Mouse (Mus musculus): Measurements from ENCODE around the gene Wdr61.
"Not testable (repeated sequence)": the region's sequence is repeated elsewhere in the genome, so short reads cannot be mapped to it uniquely, and the experiment has no call there.

Gene Wdr61

DNA sequence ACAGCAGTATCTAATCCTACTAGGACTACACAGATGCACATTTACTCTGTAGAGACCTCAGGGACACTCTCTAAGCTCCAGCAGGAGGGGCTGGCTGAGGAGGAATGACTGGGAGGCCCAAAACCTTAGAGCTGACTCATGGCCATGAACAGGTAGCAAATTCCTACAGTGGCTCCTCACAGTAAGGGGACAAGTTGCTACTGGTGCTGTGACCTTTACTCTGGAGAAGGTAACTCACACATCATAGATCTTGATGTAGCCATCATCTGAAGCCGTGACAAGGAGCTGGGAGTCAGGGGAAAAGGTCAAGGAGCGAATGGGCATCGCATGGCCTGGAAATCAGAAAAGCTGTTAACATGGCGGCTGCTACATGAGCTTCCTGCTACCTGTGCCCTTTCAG, 11.7 kb downstream of the Wdr61 start:
- DNase-seq: no peak

DNA sequence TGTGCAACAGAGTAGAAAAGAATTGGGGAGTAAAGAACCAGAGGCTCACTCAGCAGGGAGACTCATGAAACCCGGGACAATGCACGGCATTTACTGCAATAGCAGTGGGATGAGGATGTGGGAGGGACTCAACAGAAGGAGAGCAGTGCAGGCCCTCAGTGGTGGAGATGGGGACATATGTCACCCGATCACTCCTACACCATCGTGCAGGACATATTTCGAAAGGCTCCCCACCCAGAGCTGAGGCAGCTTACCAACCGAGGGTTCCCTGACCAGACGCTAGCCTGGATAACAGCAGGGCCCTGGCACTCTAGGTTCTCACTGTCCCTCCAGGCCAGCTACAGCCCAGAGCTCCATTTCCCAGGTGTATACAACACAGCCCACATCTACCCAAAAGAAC, 12.2 kb downstream of the Wdr61 start:
- DNase-seq: no peak

DNA sequence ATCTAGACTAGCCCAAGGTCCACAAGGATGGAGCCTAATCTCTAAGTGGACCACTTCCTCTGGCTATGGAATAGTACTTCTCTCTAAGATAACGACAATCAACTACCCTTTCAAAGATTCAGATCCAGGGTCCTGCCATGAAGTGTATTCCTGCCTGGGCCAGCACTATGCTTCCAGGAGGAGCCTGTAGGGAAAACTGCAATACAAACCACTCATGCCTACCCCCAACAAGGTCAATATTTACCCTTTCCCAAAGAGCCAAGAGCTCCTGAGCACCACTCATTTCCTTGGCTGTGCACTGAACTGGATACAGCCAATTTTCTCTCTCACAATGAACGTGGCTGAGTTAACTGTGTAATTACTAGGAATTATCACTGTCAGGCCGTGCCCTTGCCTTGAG, 16.8 kb downstream of the Wdr61 start:
- DNase-seq: no peak

DNA sequence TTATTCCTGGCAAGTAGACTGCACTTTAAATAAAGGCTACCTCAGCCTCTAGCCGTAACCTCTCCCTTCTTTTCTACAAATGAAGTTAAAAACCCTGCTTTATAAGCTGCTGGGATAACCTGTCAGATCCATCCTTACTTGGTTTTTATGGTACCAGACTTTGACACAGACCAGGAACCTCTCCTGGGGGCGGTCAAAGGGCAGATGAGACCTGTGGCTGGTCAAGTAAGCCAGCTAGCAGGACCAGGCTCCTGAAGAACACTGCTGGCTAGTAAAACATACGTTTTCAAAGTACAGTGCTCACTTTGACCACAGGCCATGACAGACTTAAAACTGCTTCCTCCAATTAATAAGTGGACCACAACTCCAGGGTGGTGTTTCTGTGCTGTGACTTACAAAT, 18.5 kb downstream of the Wdr61 start:
- DNase-seq: no peak

DNA sequence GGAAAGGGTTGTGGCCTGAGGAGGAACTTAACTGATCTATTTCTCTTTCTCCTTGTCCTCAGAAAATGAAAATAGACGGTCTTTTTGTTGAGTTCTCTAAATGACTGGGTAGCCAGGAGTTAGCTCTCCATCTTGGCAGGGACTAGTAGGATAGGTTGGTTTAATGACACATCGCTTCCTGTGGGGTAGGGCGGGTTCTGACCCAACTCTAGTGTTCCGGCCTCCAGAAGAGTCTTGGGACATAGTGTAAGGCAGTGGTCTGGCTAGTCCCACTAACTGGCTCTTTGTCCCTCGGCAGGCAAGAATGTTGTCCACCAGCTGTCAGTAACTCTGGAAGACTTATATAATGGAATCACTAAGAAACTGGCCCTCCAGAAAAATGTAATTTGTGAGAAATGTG, 26.2 kb downstream of the Wdr61 start:
- no peak for DNase-seq

DNA sequence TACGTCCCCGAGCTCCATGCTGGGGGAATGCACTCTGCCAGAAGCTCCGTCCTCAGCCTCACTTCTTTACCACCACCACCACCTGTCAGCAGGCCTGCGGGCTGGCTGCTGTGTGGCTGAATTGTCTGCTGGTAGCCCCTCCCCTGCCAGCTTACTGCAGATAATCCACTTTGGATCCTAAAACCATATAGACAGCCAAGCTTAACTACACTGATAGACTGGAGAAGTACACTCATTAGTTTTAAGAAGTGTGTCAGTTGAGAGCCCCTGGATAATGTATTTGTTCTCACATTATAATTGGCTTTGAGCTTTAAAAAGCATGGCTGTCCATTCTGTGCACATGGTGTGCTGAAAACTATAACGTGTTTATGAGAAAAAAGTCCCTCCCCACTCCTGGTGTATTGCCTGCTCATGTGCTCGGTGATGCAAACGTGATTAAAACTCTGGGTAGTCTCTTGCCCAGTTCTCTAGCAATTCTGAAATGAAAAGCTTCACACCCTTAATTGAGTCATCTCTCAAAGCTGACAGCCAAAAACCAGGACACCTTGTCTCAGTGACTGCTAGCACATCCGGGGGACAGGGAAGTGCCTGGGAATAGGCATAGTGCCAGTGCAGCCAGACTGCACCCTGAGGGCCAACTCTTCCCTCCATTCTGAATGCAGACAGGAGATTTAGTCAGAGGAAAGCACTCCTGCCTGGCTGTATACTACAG, 26.9 kb downstream of the Wdr61 start:
- no peak for DNase-seq

DNA sequence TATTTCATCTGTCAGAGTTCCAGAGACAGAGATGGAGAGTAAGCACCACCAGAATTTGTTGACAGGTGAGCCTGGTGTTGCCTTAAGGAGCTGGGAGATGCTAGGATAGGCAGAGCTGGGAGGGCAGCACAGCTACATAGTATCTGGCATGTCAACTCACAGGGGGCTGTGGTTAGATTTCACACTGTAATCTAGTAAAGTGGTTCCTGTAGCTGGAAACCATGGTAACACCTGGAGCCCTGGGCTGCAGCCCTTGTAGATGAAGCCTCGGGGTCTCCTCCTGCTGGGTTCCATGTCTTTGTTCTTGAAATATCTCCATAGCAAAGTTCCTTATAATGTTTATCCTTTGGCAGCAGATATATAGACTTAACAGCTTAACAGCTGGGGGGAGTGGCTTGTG, 28.8 kb downstream of the Wdr61 start:
- DNase-seq: no peak

DNA sequence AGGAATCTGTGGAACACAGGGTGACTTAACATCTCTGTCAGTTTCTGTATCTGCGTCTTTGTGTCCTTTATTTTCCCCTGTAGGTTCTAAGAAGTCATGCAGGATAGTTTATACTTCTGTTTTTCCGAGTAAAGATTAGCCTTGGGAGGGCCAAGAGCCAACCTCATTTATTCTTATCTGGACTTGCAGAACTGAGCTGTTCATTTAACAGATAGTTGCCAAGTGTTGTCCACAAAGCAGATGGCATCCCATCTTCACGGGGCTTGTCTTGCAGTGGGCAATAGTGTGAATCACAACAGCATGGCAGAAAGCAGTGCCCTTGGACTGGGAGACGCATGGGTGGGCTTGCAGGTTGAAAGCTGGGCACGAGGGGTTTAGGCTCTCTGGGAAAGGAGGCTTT, 30.0 kb downstream of the Wdr61 start:
- DNase-seq: peak; percentile 68

DNA sequence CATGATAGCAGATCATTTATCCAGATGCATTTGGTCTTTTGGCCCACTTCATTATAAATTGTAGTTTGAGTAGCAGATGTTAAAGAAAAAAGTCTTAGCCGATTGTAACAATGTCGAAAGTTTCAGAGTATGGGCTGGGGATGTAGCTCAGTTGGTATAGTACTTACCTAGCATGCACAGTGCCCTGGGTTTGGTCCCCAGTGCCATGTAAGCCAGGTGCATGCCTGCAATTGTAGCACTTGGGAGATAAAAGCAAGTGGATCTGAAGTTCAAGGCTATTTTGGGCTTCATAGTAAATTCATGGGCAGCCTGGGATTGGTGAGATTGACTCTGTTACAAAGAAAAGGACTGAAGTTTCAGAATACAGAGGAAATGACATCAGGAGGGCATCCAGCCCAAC, 31.7 kb downstream of the Wdr61 start:
- DNase-seq: no peak

DNA sequence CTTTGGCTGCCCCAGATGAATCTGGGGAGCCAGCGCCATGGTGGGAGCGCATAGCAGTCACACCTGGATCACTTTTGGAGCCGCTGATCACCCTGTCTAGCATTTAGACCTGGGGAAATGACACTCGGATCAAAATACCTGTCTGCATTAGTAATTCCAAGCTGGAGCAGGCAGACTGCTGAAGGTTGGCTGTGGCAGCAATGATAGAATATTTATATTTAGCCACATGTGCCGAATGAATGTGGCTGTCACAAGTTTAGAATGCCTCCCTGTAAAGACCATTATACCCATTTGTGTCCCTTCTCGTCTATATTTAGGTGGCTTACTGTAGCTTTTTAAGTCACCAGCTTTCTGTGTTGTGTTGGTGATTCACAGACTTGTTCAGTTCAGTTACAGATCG, 33.6 kb downstream of the Wdr61 start:
- DNase-seq: no peak

DNA sequence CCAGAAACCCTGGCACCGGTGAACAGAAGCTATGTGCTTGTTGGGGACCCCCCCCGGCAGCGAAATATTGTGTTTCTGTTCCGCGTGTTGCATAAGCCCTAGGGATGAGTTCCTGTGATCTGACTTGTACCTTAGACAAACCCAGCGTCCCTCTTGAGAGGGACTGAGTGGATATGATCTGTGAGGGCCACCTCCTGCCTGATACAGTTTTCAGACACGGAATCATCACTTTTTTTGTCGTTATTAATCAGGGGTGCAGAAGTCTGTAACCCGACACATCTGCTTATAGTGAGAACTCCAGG, 34.2 kb downstream of the Wdr61 start:
- no peak for DNase-seq

DNA sequence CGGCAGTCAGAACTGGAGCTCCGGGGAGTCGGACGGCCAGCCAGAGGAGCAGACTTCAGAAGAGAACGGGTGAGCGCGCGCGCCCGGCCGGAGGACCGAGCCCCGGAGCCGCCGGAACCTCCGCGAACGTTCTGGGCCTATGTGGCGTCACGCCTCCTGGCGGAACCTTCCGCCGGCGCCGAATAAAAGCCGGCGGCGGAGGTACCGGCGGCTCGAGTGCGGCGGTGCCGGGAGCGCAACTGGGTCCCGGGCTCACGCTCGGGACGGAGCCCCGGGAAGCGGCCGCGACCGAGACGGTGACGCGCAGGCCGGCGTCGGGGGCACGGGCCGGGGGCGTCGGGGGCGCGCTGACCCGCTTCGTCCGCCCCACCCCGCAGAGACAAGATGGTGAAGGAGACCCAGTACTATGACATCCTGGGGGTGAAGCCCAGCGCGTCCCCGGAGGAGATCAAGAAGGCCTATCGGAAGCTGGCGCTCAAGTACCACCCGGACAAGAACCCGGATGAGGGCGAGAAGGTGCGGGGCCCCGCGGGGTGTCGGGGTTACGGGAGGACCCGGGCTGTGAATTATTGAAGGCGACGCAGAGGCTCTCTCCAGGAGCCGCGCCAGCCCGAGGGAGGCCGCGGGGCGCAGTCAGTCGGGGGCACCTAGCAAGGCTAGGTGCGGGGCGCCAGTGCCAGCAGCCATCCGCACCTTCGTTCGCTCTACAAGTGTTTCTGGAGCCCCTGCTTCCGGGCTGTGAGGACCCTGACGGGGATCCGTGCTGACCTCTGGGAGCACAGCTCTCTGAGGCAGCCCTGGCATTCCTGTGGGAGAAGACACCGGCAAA, 34.8 kb downstream of the Wdr61 start:
- peak; percentile 83 for DNase-seq

DNA sequence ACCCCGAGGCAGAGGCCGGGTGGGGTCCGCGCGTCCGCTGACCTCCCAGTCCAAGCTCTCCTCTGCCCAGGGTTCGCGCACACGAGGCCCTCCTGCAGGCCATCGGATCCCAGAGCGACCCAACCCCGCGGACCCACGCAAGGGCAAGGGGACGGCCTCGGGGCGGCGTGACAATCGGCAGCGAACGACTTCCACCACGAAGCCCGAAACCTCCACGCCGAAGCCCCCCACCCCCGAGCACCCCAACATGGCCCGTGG, 35.3 kb downstream of the Wdr61 start:
- peak; percentile 58 for DNase-seq

DNA sequence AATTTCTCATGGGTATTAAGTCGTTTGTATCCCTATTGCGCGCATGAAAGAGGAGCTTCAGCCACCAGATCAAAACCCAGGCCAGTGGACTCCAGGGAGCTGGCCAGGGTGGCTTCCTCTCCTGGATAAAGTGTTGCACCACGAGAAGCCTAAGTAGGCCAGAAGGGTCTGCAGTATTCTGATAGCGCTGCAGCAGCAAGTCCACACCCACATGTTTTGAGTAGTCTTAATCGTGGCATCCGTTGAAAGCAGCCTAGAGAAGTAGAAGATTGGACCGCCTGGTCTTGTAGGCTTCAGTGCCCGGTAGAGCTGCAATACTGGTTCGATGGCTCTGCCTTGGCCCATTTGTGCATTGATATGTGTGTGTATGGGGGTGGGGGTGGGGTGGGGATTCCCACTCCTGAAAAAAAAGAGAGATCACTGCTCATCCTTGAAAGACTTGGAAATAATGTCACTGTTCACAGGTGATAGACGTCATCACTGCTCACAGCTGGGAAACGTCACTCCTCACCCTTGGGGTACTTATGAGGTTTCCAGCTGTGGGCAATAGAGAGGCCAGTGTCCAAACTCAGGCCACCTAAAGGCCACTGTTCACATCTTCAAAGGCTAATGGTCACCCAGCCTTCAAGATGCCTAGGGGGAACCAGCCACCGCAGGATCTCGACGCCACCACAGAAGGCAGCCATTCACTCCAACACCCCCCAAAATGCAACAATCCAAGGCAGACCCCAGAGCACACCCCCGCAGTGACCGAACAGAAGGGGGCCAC, 35.8 kb downstream of the Wdr61 start, which contains the start of gene Dnaja4:
Gene Dnaja4 (plus strand): TSS at position 556 of the 769 bp plus-strand sequence.
- peak; percentile 85 for DNase-seq

DNA sequence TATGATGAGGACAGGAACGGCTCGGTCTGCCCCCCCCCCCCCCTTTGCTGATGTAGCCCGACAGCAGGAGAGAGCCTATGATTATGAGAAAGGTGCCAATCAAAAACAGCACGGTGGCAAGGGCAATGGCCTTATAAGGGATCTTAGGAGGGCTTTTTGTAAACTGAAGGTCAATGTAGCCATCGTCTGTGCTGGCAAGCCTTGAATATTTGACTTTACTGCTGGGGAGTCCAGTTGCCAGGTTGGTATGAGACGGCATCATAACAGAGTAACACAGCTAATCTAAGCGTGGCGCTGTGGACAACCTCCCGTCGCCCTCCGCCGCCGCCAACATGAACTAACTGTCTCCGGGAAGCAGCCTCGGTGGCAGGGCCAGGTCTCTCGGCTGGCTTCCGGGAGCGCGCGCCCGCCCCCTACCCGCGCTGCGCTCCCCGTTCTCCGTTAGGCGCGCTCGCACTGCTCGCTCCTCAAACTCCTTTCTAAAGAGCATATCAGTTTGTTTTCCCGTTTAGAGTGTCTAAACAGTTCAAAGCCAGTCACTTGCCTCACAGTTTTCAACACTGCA, 43.0 kb downstream of the Wdr61 start:
- DNase-seq: peak; percentile 59

DNA sequence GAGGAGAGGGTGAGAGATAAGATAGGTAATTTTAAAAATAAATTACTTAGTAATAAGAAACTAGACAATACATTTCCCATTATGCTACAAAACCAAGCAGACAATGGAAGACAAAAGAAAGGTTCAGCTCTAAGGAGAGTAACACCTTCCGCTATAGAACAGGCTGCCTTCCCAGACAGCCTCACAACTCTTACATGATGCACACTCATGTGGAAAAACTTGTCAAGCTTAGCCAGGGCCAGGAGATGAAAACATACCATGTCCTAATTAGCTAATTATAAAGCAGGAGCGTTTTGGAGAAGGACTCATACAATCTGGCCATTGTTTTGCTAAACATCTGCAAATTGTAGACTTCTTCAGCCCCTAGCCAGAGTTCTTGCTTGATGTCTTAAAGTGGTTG, 43.6 kb downstream of the Wdr61 start:
- DNase-seq: not testable (repeated sequence)

DNA sequence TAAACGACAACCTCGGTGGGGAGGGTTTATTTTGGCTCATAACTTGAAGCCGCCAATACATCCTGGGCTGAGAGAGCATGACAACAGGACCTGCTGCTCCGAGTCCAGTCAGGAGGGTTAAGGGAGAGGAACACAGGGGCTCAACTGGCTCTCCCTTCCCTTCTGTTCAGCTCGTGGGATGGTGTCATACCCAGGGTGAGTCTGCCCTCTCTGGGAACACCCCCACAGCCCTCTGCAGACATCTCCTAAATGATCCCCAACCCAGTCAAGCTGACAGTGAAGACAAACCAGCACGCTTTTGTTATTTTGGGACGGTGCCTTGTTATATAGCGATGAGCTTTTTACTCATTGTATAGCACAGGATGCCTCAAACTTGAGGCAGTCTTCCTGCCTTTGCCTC, 44.9 kb downstream of the Wdr61 start:
- no peak for DNase-seq

DNA sequence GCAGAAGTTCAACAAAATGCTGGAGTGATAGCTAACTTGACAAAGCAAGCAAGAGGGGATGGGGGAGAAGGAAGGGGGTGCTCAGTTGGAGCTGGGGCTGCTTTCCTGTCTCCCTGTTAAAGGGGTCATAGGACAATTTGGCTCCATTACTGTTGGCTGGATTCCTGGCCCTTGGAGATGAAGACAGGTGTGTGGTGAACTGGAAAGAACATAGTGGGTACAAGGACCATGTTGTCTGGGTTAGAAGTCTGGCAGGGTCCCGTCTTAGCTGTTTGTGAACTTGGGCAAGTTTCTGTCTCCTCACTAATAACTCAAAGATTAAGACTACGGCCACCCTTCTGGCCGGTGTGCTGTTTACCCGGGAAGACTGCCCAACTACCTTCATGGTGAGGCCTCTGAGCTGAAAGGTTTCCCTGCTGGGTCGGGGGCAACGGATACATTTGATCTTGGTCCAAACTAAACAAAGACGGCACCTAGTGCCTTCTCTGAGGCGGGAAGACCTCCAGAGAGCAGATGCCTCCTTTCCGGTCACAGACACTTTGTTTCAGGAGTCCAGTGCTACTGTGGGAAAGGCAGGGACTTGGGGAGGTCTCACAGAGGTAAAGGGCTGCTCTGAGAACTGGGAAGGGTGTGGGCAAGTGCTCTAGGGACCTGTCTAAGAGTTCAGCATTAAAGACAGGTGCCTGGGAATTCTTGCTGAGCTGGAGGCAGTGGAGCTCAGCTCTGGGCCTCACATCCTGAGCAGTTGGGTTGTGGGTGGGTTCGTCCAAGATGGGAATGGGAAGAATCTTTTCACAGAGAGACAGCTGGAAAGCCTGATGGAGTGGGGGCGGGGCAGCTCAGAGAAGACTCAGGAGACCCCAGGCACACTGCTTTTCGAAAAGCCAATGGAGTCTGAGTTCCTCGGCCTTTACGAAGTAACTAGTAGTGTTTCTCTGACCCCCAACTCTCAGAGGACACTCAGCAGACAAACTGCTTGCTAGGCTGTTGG, 46.8 kb downstream of the Wdr61 start:
- no peak for DNase-seq

DNA sequence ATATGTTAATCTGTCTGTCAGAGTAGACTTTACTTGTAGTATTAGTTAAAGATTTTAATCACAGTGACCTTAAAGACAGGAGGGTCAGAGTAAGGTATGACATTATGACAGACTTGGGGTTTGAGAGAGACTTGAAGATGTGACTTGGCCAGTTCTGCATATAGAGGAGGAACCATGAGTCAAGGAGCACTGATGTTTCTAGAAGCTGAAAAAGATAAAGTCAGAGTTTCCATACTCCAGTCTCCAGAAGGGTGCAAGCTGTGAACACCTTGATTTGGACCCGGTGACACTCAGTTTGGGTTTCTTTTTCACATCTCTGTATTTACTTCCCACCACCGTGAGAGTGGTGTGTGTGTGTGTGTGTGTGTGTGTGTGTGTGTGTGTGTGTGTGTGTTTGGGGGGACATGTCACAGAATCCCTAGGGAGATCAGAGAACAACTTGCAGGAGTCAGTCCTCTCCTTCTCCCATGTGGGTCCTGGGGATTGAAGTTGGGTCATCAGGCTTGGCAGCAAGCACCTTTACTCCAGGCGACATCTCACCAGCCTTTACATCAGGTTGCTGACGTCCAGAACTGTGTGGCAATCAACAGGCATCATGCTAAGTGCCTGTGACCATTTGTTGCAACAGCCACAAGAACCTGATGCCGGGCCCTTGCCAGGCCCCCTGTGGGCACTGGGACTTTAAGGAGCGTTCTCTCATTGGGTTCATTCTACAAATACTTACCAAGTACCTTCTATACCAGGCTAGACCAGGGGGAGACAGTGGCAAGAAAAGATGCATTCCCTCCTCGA, 50.3 kb downstream of the Wdr61 start:
- no peak for DNase-seq

DNA sequence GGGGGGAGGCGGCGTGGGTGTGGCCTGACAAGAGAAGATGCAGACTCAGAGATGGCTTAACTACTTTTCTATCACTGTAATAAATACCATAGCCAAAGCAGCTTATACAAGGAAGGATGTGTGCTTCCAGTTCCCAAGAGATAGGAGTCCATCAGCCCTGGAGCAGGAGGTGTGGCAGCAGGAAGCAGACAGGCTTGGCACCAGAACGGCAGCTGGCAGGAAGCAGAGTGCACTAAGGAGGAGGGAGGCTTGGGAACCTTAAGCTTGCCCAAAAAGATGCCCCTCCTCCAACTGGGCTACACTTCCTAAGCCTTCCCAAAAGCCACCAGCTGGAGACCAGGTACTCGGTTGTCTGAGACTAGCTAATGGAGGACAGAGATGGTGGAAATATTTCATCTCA, 51.5 kb downstream of the Wdr61 start:
- no peak for DNase-seq

DNA sequence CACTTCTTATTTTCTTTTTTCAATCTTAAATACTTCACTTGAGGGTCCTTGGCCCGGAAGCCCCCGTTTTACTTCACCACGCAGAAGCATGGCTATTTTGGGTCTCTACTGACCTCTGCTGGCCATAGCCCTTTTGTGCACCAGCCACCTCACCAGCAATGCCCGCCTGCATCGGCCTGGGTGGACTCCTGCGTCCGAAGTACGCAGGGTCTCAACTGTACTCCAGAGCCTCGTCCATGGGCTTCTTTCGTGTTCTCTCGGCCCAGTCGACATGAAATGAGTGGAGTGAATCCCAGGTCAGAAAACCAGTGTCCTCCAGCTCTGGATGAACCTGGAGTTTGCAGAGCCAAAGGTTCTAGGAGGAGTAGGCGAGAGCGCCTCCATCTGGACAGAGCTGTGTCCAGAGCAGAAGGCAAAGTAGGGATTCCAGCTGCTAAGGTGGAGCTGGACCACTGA, 57.8 kb downstream of the Wdr61 start:
- peak; percentile 76 for DNase-seq

DNA sequence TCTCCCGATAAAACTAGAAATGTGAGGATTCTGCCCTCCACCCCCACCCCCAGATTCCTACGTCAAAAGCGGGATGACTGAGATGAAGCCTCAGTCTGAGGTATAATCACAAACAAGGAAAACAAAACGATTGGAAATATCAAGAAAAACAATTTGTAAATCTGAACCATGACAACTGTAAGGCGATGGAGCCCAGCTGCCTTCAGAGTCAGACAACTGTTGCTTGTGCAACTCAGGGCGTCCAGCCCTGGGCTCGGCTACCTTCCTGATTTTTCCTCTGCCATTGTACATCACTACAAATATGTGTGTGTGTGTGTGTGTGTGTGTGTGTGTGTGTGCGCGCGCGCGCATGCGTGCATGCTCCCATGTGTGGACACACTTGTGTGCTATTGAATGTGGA, 60.4 kb downstream of the Wdr61 start:
- no peak for DNase-seq

Data from liver (tissue).